Mouse (Mus musculus) lung, embryonic 14.5 days (tissue): ENCODE data around the gene Mdp1. TPM values are rescaled to one million over a fixed set of nuclear protein-coding genes. Genes with fewer than 3 reads are reported as not detected.
A peak's percentile ranks its signal among the peaks of the same experiment; 100 is the strongest.

Experiments used
- ATAC-seq: fragments of 200-750 bp; cut with Nextera tagmentation; 2 replicates; pipeline ENCODE4 v1.8.0; 2017; ENCODE audit warnings: mild to moderate bottlenecking, moderate TSS enrichment, moderate library complexity; ENCODE audit not compliant: insufficient read depth
- DNase-seq: peaks from one replicate; pipeline ENCODE4 v3.0.0-alpha.2; 2015
- H3K27ac ChIP-seq: fragments of 300-500 bp; sonication (generic); 2 replicates; pipeline ENCODE4 v1.5.1; 2014; ENCODE audit warnings: low read depth, mild to moderate bottlenecking, moderate library complexity
- H3K27me3 ChIP-seq: fragments of 300-500 bp; sonication (generic); 2 replicates; pipeline ENCODE4 v1.6.1; 2014; ENCODE audit warnings: low read length, control low read depth; ENCODE audit not compliant: insufficient read depth
- H3K36me3 ChIP-seq: fragments of 300-500 bp; sonication (generic); 2 replicates; pipeline ENCODE4 v1.6.1; 2014; ENCODE audit warnings: control low read depth; ENCODE audit not compliant: insufficient read depth
- H3K4me1 ChIP-seq: fragments of 300-500 bp; sonication (generic); 2 replicates; pipeline ENCODE4 v1.6.1; 2014; ENCODE audit warnings: antibody characterized with exemption, control low read depth; ENCODE audit not compliant: insufficient read depth
- H3K4me2 ChIP-seq: fragments of 300-500 bp; sonication (generic); 2 replicates; pipeline ENCODE4 v1.6.1; 2014; ENCODE audit warnings: mild to moderate bottlenecking
- H3K4me3 ChIP-seq: fragments of 300-500 bp; sonication (generic); 2 replicates; pipeline ENCODE4 v1.5.1; 2014; ENCODE audit warnings: low read depth, low read length
- H3K9ac ChIP-seq: fragments of 300-500 bp; sonication (generic); 2 replicates; pipeline ENCODE4 v1.6.1; 2014
- H3K9me3 ChIP-seq: fragments of 300-500 bp; sonication (generic); 2 replicates; pipeline ENCODE4 v1.6.1; 2016; ENCODE audit warnings: low read depth, low read length, control low read depth
- CTCF ChIP-seq: IDR thresholded peaks from 2 replicates; pipeline ENCODE4 v1.5.1; 2016; ENCODE audit warnings: antibody characterized with exemption, low read depth
- WGBS: fragments of 180-500 bp; shearing (Covaris S2); extraction: QIAGEN DNeasy Blood & Tissue Kit; methylation state at CpG from one replicate; pipeline ENCODE4 v1.1.7; 2014; 5-methylcytosine and 5-hydroxymethylcytosine counted together
- polyA plus RNA-seq: library from polyadenylated mRNA; unstranded; fragments of >200 nt; fragmentation: Nextera tagmentation; extraction: Ambion mirVana; gene quantifications from 2 replicates; pipeline ENCODE4 v1.2.1, GENCODE M21; 2014

The Mdp1 gene
- polyA plus RNA-seq: 51.6 and 52.0 TPM in 2 replicates

DNA sequence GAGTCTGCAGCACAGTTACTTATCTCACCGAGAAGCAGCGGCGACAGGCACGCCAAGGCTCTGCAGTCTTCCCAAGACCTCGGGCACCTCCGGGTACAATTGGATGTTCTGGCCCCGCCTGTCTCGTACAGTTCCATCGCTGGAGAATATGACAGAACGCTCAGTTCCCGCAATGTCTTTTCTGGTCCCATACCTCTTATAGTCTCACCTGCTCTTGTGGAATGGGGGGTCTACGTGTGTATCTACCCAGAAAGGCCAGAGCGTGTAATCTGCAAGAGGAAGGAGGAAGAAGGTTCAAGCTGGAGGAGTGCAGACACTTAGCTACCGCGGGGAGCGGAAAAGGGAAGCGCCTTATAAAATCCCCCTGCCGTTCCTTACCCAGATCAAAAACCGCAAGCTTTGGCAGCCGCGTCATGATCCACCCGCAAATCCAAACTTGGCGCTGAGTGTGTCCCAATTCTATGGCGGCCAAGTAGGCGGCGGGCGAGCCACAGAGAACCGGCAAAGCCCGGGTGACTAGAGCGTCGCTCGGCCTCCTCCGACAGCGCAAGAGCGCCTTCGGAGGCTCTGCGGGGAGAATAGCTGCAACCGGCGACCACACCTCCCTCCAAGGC, at the start of gene Mdp1:
Gene Mdp1, minus strand, starts transcription at position 549 of the 614 bp plus-strand sequence.
- TF ChIP-seq CTCF: peak; percentile 60
- peak within 1 kb of the TSS; percentile 81 for H3K9ac ChIP-seq
- no peaks in the 10 kb centered on the region for H3K9me3 ChIP-seq
- DNase-seq (peak; percentile 94), ATAC-seq (peak; percentile 96)
- H3K4me3 ChIP-seq: peak within 1 kb of the TSS; percentile 56
- under 1% methylated on average over 39 of the region's 39 CpGs for WGBS
- H3K4me1 ChIP-seq: peaks cover 5% of the 10 kb centered on the region; the same call in 1 of the 2 replicates
- peaks cover 42% of the 10 kb centered on the region for H3K36me3 ChIP-seq
- no peaks in the 10 kb centered on the region for H3K27me3 ChIP-seq
- H3K27ac ChIP-seq: peak within 1 kb of the TSS; percentile 81
- peak within 1 kb of the TSS; percentile 70 for H3K4me2 ChIP-seq

DNA sequence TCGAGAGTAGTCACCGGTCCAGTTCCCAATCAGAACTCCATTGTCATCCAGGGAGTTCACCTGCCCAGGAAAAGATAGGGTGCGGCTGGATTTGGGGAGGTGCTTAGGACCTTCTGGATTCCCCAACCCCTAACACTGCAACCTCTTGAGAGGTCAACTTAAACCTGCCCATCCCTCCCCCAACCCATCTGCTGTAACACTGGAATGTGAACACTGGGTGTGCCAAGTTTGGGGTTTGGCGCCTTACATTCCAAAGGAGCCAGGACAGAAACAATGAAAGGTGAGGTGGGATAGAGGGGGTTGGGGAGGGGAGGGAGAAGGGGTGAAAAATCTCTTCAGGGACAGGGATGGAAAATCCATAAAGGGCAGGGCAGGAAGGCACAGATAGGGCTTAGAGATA, 49.2 kb upstream of the Mdp1 start:
- WGBS: 77% methylated on average over 4 of the region's 4 CpGs
- H3K27ac ChIP-seq: no peak overlapping the region
- no peaks in the 10 kb centered on the region for H3K4me1 ChIP-seq
- no peak overlapping the region for H3K4me3 ChIP-seq
- no peak overlapping the region for H3K4me2 ChIP-seq
- H3K9ac ChIP-seq: no peak overlapping the region
- peaks cover 3% of the 10 kb centered on the region; the same call in 1 of the 2 replicates for H3K27me3 ChIP-seq
- DNase-seq: no peak
- ATAC-seq: no peak
- H3K9me3 ChIP-seq: no peaks in the 10 kb centered on the region
- no peak for TF ChIP-seq CTCF
- no peaks in the 10 kb centered on the region for H3K36me3 ChIP-seq

DNA sequence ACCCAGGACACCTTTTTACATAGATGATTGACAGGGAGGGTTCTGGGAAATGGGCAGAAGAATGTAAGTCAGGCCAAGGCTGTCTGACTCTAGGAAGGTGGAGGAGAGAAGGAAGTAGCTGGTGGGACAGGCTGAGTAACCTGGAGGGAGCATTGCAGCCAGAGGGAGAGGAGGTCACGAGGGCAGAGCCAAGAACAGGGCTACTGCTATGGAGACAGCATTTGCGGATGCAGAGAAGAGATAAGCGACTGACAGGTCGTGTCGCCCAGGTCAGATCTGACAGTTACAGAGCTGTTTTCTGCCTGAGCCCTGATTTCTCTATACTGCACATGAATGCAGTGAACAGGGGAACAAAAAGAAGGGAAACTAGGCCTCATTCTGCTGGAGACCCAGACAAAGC, 47.1 kb upstream of the Mdp1 start:
- no peaks in the 10 kb centered on the region for H3K9me3 ChIP-seq
- no peaks in the 10 kb centered on the region for H3K4me1 ChIP-seq
- no peak for ATAC-seq
- no peaks in the 10 kb centered on the region for H3K27me3 ChIP-seq
- H3K27ac ChIP-seq: no peak overlapping the region
- WGBS: 55% methylated on average over 5 of the region's 5 CpGs
- no peak overlapping the region for H3K4me2 ChIP-seq
- no peaks in the 10 kb centered on the region for H3K36me3 ChIP-seq
- DNase-seq: no peak
- H3K9ac ChIP-seq: no peak overlapping the region
- no peak overlapping the region for H3K4me3 ChIP-seq
- no peak for TF ChIP-seq CTCF

DNA sequence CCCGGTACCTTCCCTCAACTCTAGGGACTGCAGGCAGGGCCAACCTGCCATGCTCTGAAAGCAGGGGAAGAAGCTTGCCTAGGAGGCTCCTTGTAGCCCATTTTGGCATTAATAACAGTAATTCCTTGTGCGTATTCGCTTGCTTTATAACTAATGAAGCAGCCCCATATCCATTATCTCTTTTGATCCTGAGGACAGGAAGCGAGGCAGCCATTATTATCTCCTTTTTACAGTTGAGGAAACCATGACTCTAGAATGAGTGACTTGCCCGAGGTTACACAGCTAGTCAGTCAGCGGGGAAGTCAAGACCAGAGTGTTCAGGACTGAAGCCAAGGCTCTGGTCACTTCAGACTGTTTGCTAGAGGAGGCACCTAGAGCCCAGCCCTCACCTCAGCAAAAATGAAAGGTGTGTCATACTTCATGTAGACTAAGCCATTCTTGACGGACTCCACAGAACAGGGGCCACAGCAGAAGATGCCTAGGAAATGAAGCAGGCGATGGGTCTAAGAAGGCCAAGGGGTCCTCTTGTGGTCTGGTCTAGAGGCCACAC, 45.8 kb upstream of the Mdp1 start:
- ATAC-seq: no peak

DNA sequence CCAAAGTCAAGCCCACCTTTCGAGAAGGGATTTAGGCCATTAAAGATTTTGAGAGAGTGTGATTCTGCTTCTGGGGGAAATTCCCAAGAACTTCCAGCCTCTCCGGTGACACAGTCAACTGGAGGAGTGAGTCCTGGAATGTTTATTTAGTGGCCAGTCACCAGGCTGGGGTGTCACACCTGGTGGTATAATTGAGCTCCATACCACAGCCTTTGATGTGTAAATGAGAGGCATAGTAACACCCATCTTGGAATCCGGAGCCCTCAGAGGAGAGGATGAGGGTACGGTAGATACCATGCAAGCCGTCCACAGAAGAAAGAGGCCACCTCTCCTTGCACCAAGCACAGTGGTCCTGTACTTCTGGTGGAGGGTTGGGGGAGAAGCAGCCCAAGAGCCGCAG, 42.5 kb upstream of the Mdp1 start:
- WGBS: 38% methylated on average over 6 of the region's 6 CpGs
- H3K4me2 ChIP-seq: no peak overlapping the region
- H3K27ac ChIP-seq: 0 out of 2 replicates have a peak overlapping the region, but pooled peaks have one; percentile 1
- H3K27me3 ChIP-seq: no peaks in the 10 kb centered on the region
- no peak overlapping the region for H3K4me3 ChIP-seq
- TF ChIP-seq CTCF: no peak
- H3K4me1 ChIP-seq: no peaks in the 10 kb centered on the region
- DNase-seq (no peak), ATAC-seq (no peak)
- no peaks in the 10 kb centered on the region for H3K9me3 ChIP-seq
- H3K9ac ChIP-seq: no peak overlapping the region
- no peaks in the 10 kb centered on the region for H3K36me3 ChIP-seq

More for the DNA sequence above, 45.8 kb upstream of the Mdp1 start:
- no peak for DNase-seq
- no peak overlapping the region for H3K27ac ChIP-seq
- H3K36me3 ChIP-seq: no peaks in the 10 kb centered on the region
- no peak overlapping the region for H3K4me3 ChIP-seq
- no peaks in the 10 kb centered on the region for H3K27me3 ChIP-seq
- TF ChIP-seq CTCF: no peak
- no peak overlapping the region for H3K9ac ChIP-seq
- no peaks in the 10 kb centered on the region for H3K4me1 ChIP-seq
- H3K9me3 ChIP-seq: no peaks in the 10 kb centered on the region
- 80% methylated on average over 8 of the region's 8 CpGs for WGBS
- no peak overlapping the region for H3K4me2 ChIP-seq

DNA sequence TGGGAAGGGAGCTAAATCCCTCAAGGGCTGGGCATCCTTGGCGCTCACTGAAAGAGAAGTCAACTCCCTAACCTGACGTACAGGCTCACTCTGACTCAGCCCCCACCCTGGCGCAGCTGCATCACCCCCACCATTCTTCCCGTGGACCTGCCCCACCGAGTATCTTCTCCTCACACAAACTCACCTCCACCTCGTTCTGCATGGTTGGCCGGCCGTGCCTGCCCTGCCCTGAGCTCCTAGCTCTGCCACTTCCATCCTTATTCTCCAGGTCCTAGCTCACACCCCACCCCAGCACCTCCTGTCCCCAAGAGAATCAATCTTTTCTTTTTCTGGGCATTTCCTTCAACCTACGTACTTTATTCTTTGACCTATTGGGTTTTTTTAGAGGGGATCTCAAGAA, 40.8 kb upstream of the Mdp1 start:
- Histone ChIP-seq H3K4me2 (no peak overlapping the region), H3K27ac (no peak overlapping the region), H3K9me3 (no peaks in the 10 kb centered on the region), H3K36me3 (no peaks in the 10 kb centered on the region), H3K27me3 (no peaks in the 10 kb centered on the region), H3K4me3 (no peak overlapping the region), H3K4me1 (no peaks in the 10 kb centered on the region), H3K9ac (no peak overlapping the region)
- ATAC-seq (no peak), DNase-seq (no peak)
- no peak for TF ChIP-seq CTCF
- WGBS: 49% methylated on average over 9 of the region's 9 CpGs

DNA sequence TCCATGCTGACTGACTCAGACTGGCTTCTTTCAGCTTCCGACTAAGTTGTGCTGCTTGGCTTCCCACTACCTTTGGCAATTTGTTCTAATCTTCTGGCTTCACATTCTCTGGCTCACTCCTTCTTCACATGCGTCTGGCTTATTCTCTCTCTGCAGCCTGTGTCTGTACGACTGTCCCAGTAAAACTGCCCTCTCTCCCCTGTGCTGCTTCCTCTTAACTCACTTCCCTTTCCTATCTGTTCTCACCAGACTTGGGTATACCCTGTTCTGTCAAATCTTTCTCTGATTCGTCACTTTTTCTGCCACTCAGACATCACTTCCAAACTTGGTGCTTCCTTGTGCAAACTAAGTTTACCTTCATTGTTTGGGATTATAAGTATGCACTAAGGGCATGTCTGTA, 36.9 kb upstream of the Mdp1 start:
- TF ChIP-seq CTCF: no peak
- Histone ChIP-seq H3K4me3 (no peak overlapping the region), H3K9ac (no peak overlapping the region), H3K4me1 (no peaks in the 10 kb centered on the region), H3K27ac (no peak overlapping the region), H3K27me3 (no peaks in the 10 kb centered on the region), H3K9me3 (no peaks in the 10 kb centered on the region), H3K4me2 (no peak overlapping the region), H3K36me3 (no peaks in the 10 kb centered on the region)
- 69% methylated on average over 4 of the region's 4 CpGs for WGBS
- ATAC-seq (no peak), DNase-seq (no peak)
